Comparison of ENCODE assay signal across 21 mouse cellular contexts in genomic region chr6:104207433-104207832, GRCm38 (mm10).
DNase-seq lines count a peak whose midpoint lies in the region; ATAC-seq and TF ChIP-seq lines count a peak whose summit lies in the region.
"Had no signal": no experiment of that assay in that cellular context is flagged by ENCODE, and none has a peak within 500 bp of the region (broad histone marks: within the 10 kb centered on the region; RNA-seq: fewer than 3 reads in every experiment).

No protein-coding gene starts in this region.

- no peaks in the 10 kb centered on the region for H3K36me3 ChIP-seq in thymus, adult 2 months (ENCODE audit: control insufficient read depth, insufficient read depth, low read length)
- H3K36me3 ChIP-seq: embryonic facial prominence, embryonic 15.5 days; forebrain, embryonic 10.5 days; heart, embryonic 13.5 days; hindbrain, embryonic 12.5 days had no signal

- H3K4me1 ChIP-seq in thymus, adult 2 months (replicated peaks; ENCODE audit: control insufficient read depth, insufficient read depth, low read length), result no peaks in the 10 kb centered on the region
- H3K4me1 ChIP-seq: embryonic facial prominence, embryonic 15.5 days; forebrain, embryonic 10.5 days; heart, embryonic 13.5 days; hindbrain, embryonic 12.5 days had no signal

- no peak for TF ChIP-seq CTCF in thymus, adult 2 months (IDR thresholded peaks at IDR 0.05; ENCODE audit: borderline replicate concordance, control insufficient read depth, extremely low read depth, insufficient read depth, low read length, poor library complexity)

- H3K4me3 ChIP-seq in thymus, adult 2 months (ENCODE audit: control insufficient read depth, insufficient read depth, low read length), result no peak overlapping the region
- H3K4me3 ChIP-seq: embryonic facial prominence, embryonic 15.5 days; erythroblast, embryonic 14.5 days; forebrain, embryonic 10.5 days; gastrocnemius, adult 2 months; heart, embryonic 13.5 days; hindbrain, embryonic 12.5 days had no signal

- WGBS in thymus, adult 2 months, result 85% methylated on average over 1 of the region's 1 CpGs

- peak; percentile 52 for ATAC-seq in cerebellum, adult (ENCODE audit: insufficient number of reproducible peaks, low FRiP score, low TSS enrichment)
- ATAC-seq: forebrain, embryonic 14.5 days; hindbrain, embryonic 16.5 days; inflammation-experienced regulatory T-cells, adult 6 months; intestine, postnatal 0 days had no signal

- no peak for DNase-seq in cerebellum, postnatal 4 days (ENCODE audit: low spot score in 2 of 2)
- peak; percentile 72 for DNase-seq in cerebellum, adult 9-10 months
- DNase-seq in cerebellum, postnatal 25 days, result peak; percentile 30 to 54
- DNase-seq in right cerebral cortex, postnatal 25 days, result no peak
- no peak for DNase-seq in thymus, adult 2 months
- no peak for DNase-seq in kidney, adult 8-10 months
- DNase-seq: adrenal gland, postnatal 10 days; B cell, adult 2 months; gastrocnemius, adult 2 months; gastrocnemius, postnatal 25 days; heart, postnatal 36 days had no signal

- no peak for TF ChIP-seq POLR2A in thymus, adult 2 months (IDR thresholded peaks at IDR 0.05; ENCODE audit: control insufficient read depth, extremely low read depth, insufficient read depth, low read length, poor library complexity)

- no peak overlapping the region for H3K27ac ChIP-seq in thymus, adult 2 months (ENCODE audit: control insufficient read depth, insufficient read depth, low read length)
- H3K27ac ChIP-seq: embryonic facial prominence, embryonic 15.5 days; forebrain, embryonic 10.5 days; gastrocnemius, adult 2 months; heart, embryonic 13.5 days; hindbrain, embryonic 12.5 days had no signal

- no peaks in the 10 kb centered on the region for H3K27me3 ChIP-seq in thymus, adult 2 months (ENCODE audit: control insufficient read depth, insufficient read depth, low read length)
- H3K27me3 ChIP-seq: embryonic facial prominence, embryonic 15.5 days; heart, embryonic 13.5 days; hindbrain, embryonic 12.5 days had no signal

Comparison
In these comparisons a context has a peak if more than half of its experiments do, and no peak if none do; other contexts are left out.
1. DNase-seq: peak in cerebellum, adult 9-10 months (single experiment) and cerebellum, postnatal 25 days (2 of 2); none in cerebellum, postnatal 4 days (0 of 2), right cerebral cortex, postnatal 25 days (single experiment), thymus, adult 2 months (single experiment) and kidney, adult 8-10 months (0 of 2).